Mouse (Mus musculus) right cerebral cortex, postnatal 4 days (tissue): ENCODE data around the gene Snx20.

Experiments
- DNase-seq: peaks from one replicate; pipeline ENCODE4 v3.0.0-alpha.2; 2022

Snx20 gene

GRCm38 (mm10) chr8:88603446-88603989, 32.4 kb downstream of the Snx20 start:
- DNase-seq, result no peak

- DNase-seq, result no peak
Observed at GRCm38 (mm10) chr8:88599491-88599890, 36.4 kb downstream of the Snx20 start.

GRCm38 (mm10) chr8:88598578-88598977, 37.4 kb downstream of the Snx20 start:
- DNase-seq, result no peak

- no peak for DNase-seq
Observed at GRCm38 (mm10) chr8:88596042-88596441, 39.9 kb downstream of the Snx20 start.

- DNase-seq, result no peak
Observed at GRCm38 (mm10) chr8:88593947-88594346, 42.0 kb downstream of the Snx20 start.

- no peak for DNase-seq
Observed at GRCm38 (mm10) chr8:88590226-88590625, 45.7 kb downstream of the Snx20 start.

GRCm38 (mm10) chr8:88588205-88588889, 47.6 kb downstream of the Snx20 start:
- DNase-seq, result no peak

GRCm38 (mm10) chr8:88583863-88584262, 52.1 kb downstream of the Snx20 start:
- no peak for DNase-seq

- DNase-seq, result no peak
Observed at GRCm38 (mm10) chr8:88580785-88581184, 55.1 kb downstream of the Snx20 start.

- DNase-seq, result no peak
Observed at GRCm38 (mm10) chr8:88579668-88580330, 56.1 kb downstream of the Snx20 start.

- no peak for DNase-seq
Observed at GRCm38 (mm10) chr8:88579246-88579645, 56.7 kb downstream of the Snx20 start.

GRCm38 (mm10) chr8:88578413-88579175, 57.3 kb downstream of the Snx20 start:
- no peak for DNase-seq

GRCm38 (mm10) chr8:88577666-88578065, 58.3 kb downstream of the Snx20 start:
- no peak for DNase-seq
